Comparison of ENCODE assay signal across 22 mouse cellular contexts in the genomic region with DNA sequence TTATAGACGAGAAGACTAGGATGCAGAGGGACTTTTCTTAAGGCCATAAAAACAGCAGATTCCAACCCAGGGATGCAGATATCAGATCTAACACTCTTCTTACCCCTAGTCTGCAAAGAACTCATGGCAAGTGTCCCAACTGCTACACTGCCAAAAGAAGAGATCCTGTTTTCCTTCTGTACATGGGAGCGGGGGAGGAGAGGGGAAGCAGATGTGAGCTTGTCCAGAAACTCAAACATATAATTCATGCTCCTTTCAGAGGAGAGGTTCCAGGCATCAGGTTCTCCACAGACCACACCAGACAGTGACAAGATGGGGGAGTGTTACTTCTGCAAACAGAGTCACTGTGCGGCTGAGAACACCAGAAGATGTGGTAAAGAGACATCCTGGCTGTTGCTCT.
A peak's percentile ranks its signal among the peaks of the same experiment; 100 is the strongest.
DNase-seq lines count a peak whose midpoint lies in the region; ATAC-seq and TF ChIP-seq lines count a peak whose summit lies in the region.
"Had no signal": no experiment of that assay in that cellular context is flagged by ENCODE, and none has a peak within 500 bp of the region (broad histone marks: within the 10 kb centered on the region; RNA-seq: fewer than 3 reads in every experiment).

No protein-coding gene starts in this region.

- H3K27me3 ChIP-seq in kidney, postnatal 0 days (ENCODE audit: insufficient read depth, low read length), result no peaks in the 10 kb centered on the region
- no peaks in the 10 kb centered on the region for H3K27me3 ChIP-seq in hindbrain, embryonic 13.5 days
- H3K27me3 ChIP-seq: heart, embryonic 12.5 days; hindbrain, embryonic 15.5 days; midbrain, embryonic 15.5 days had no signal

- H3K4me1 ChIP-seq in kidney, postnatal 0 days (replicated peaks; ENCODE audit: insufficient read depth, low read length), result no peaks in the 10 kb centered on the region
- H3K4me1 ChIP-seq in hindbrain, embryonic 13.5 days (replicated peaks), result peaks cover 65% of the 10 kb centered on the region

- H3K36me3 ChIP-seq in kidney, postnatal 0 days (ENCODE audit: insufficient read depth, low read length), result no peaks in the 10 kb centered on the region
- no peaks in the 10 kb centered on the region for H3K36me3 ChIP-seq in hindbrain, embryonic 13.5 days
- H3K36me3 ChIP-seq: forebrain, embryonic 12.5 days; G1E; heart, embryonic 12.5 days; hindbrain, embryonic 15.5 days; midbrain, embryonic 15.5 days had no signal

- no peak for DNase-seq in frontal cortex, postnatal 10 days (ENCODE audit: low spot score in 2 of 2)
- DNase-seq in kidney, postnatal 0 days (ENCODE audit: low spot score), result peak; percentile 69
- DNase-seq in kidney, adult 9 months, result no peak
- peak; percentile 43 for DNase-seq in right cerebral cortex, adult 18-20 months
- no peak for DNase-seq in right cerebral cortex, postnatal 25 days
- DNase-seq: adrenal gland, postnatal 25 days; cerebellum, adult 2 months; cerebellum, postnatal 36 days; heart, adult 11 months; kidney, adult 8-10 months; liver; retina, postnatal 1 day; thymus, postnatal 14 days had no signal

- ATAC-seq in frontal cortex, adult (ENCODE audit: low TSS enrichment), result peak; percentile 51
- ATAC-seq in kidney, postnatal 0 days (replicated peaks; ENCODE audit: low FRiP score, low read depth), result no peak
- no peak for ATAC-seq in hindbrain, embryonic 13.5 days (ENCODE audit: low FRiP score)
- ATAC-seq: midbrain, embryonic 15.5 days had no signal

- H3K4me2 ChIP-seq in kidney, postnatal 0 days (ENCODE audit: low read length), result no peak overlapping the region
- no peak overlapping the region for H3K4me2 ChIP-seq in hindbrain, embryonic 13.5 days
- H3K4me2 ChIP-seq: forebrain, embryonic 12.5 days; heart, embryonic 12.5 days; hindbrain, embryonic 15.5 days; midbrain, embryonic 15.5 days had no signal

- whole genome bisulfite sequencing in kidney, postnatal 0 days, result 41% methylated on average over 3 of the region's 3 CpGs
- 85% methylated on average over 3 of the region's 3 CpGs for WGBS in hindbrain, embryonic 13.5 days

- no peak overlapping the region for H3K9ac ChIP-seq in kidney, postnatal 0 days (ENCODE audit: low read depth, low read length)
- no peak overlapping the region for H3K9ac ChIP-seq in hindbrain, embryonic 13.5 days
- H3K9ac ChIP-seq: forebrain, embryonic 12.5 days; heart, embryonic 12.5 days; hindbrain, embryonic 15.5 days; midbrain, embryonic 15.5 days had no signal

- no peaks in the 10 kb centered on the region for H3K9me3 ChIP-seq in kidney, postnatal 0 days (replicated peaks; ENCODE audit: low read length)
- H3K9me3 ChIP-seq in hindbrain, embryonic 13.5 days, result no peaks in the 10 kb centered on the region
- H3K9me3 ChIP-seq: forebrain, embryonic 12.5 days; G1E; heart, embryonic 12.5 days; hindbrain, embryonic 15.5 days; megakaryocyte, embryonic 14.5 days; midbrain, embryonic 15.5 days had no signal

- no peak overlapping the region for H3K27ac ChIP-seq in kidney, postnatal 0 days
- H3K27ac ChIP-seq in hindbrain, embryonic 13.5 days, result no peak overlapping the region
- H3K27ac ChIP-seq: hindbrain, embryonic 15.5 days; midbrain, embryonic 15.5 days had no signal

- TF ChIP-seq CTCF in kidney, postnatal 0 days (IDR thresholded peaks at IDR 0.05; ENCODE audit: low read depth), result no peak

- no peak overlapping the region for H3K4me3 ChIP-seq in kidney, postnatal 0 days (replicated peaks; ENCODE audit: low read depth, low read length)
- H3K4me3 ChIP-seq in hindbrain, embryonic 13.5 days, result no peak overlapping the region
- H3K4me3 ChIP-seq: forebrain, embryonic 12.5 days; heart, embryonic 12.5 days; hindbrain, embryonic 15.5 days; megakaryocyte, embryonic 14.5 days; midbrain, embryonic 15.5 days; myocyte had no signal

Comparison
In these comparisons a context has a peak if more than half of its experiments do, and no peak if none do; other contexts are left out.
1. DNase-seq: peak in kidney, postnatal 0 days (single experiment) and right cerebral cortex, adult 18-20 months (single experiment); none in frontal cortex, postnatal 10 days (0 of 2), kidney, adult 9 months (single experiment) and right cerebral cortex, postnatal 25 days (single experiment).